Comparison of ENCODE assay signal across 7 mouse cellular contexts in the genomic region with DNA sequence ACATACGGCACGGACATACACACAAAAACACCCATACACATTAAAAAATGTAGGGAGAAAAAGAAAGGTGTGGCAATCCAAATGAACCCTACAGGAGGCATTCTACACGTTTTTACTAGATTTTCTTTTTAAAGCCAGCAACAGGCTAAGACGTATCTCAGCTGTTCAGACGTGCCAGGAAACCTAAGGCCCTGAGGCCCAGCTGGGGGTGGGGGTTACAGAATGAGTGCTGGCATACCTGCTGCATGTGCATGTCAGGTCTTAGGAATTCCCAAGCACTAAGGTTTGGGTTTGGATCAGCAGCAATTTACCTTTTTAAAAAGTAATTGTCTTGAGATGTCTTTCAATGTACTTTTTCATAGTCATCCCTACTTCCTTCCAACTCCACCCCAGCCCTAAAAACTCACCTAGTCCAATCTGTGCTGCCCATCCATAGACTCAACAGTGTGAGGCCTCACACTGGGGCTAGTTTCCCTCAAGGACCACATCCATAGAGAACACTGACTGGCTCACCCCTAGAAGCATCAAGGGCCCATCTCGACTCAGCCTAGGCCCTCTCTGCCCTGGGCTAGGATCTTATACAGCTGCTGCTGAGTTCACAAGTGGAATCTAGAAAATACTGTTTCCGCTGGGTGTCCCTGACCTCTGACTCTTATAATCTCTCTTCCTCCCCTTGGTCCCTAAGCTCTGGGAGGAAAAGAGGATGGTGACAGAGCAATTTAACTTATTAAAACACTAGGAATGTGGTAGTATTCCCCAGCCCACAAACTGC. TPM values are rescaled to one million over a fixed set of nuclear protein-coding genes. Genes with fewer than 3 reads are reported as not detected.
DNase-seq lines count a peak whose midpoint lies in the region; ATAC-seq and TF ChIP-seq lines count a peak whose summit lies in the region.

No protein-coding gene starts in this region.

- TF ChIP-seq POLR2A in limb, embryonic 14.5 days (IDR thresholded peaks at IDR 0.05; ENCODE audit: borderline replicate concordance, extremely low read depth, insufficient read depth, insufficient read length), result no peak

- H3K27ac ChIP-seq in lung, embryonic 14.5 days (ENCODE audit: low read depth), result no peak overlapping the region
- no peak overlapping the region for H3K27ac ChIP-seq in forebrain, embryonic 13.5 days
- H3K27ac ChIP-seq in limb, embryonic 14.5 days (replicated peaks; ENCODE audit: low read depth, low read length), result no peak overlapping the region
- peak overlapping the region; percentile 65 for H3K27ac ChIP-seq in stomach, embryonic 15.5 days

- no peaks in the 10 kb centered on the region for H3K9me3 ChIP-seq in lung, embryonic 14.5 days (ENCODE audit: low read depth, low read length)
- no peaks in the 10 kb centered on the region for H3K9me3 ChIP-seq in forebrain, embryonic 13.5 days (replicated peaks)
- no peaks in the 10 kb centered on the region for H3K9me3 ChIP-seq in limb, embryonic 14.5 days (ENCODE audit: control insufficient read depth, low read length)
- H3K9me3 ChIP-seq in stomach, embryonic 15.5 days, result no peaks in the 10 kb centered on the region

- H3K27me3 ChIP-seq in lung, embryonic 14.5 days (ENCODE audit: insufficient read depth, low read length), result no peaks in the 10 kb centered on the region
- H3K27me3 ChIP-seq in forebrain, embryonic 13.5 days, result no peaks in the 10 kb centered on the region
- H3K27me3 ChIP-seq in limb, embryonic 14.5 days (ENCODE audit: control insufficient read depth, insufficient read depth, low read length), result no peaks in the 10 kb centered on the region
- H3K27me3 ChIP-seq in stomach, embryonic 15.5 days (replicated peaks), result no peaks in the 10 kb centered on the region

- peak overlapping the region; percentile 99 for H3K4me3 ChIP-seq in lung, embryonic 14.5 days (ENCODE audit: low read depth, low read length)
- peak overlapping the region; percentile 99 for H3K4me3 ChIP-seq in forebrain, embryonic 13.5 days
- H3K4me3 ChIP-seq in limb, embryonic 14.5 days (replicated peaks; ENCODE audit: low read length), result peak overlapping the region; percentile 99
- H3K4me3 ChIP-seq in stomach, embryonic 15.5 days (replicated peaks), result peak overlapping the region; percentile 75

- no peak for DNase-seq in lung, embryonic 14.5 days
- no peak for DNase-seq in lung, adult 18-20 months
- no peak for DNase-seq in limb, embryonic 14.5 days (ENCODE audit: low spot score)
- no peak for DNase-seq in cerebellum, adult 9-10 months
- no peak for DNase-seq in layer of hippocampus, postnatal 10 days (ENCODE audit: low spot score in 2 of 2)

- peak overlapping the region; percentile 91 for H3K4me2 ChIP-seq in lung, embryonic 14.5 days
- H3K4me2 ChIP-seq in forebrain, embryonic 13.5 days, result peak overlapping the region; percentile 93
- peak overlapping the region; percentile 75 for H3K4me2 ChIP-seq in limb, embryonic 14.5 days (replicated peaks; ENCODE audit: low read depth, low read length, severe bottlenecking)
- H3K4me2 ChIP-seq in stomach, embryonic 15.5 days, result peak overlapping the region; percentile 84

- TF ChIP-seq CTCF in lung, embryonic 14.5 days (IDR thresholded peaks at IDR 0.05; ENCODE audit: low read depth), result no peak

- 40% methylated on average over 7 of the region's 7 CpGs for WGBS in lung, embryonic 14.5 days
- 79% methylated on average over 7 of the region's 7 CpGs for WGBS in forebrain, embryonic 13.5 days
- WGBS in limb, embryonic 14.5 days, result 40% methylated on average over 7 of the region's 7 CpGs
- 37% methylated on average over 7 of the region's 7 CpGs for WGBS in stomach, embryonic 15.5 days

- H3K9ac ChIP-seq in lung, embryonic 14.5 days, result peak overlapping the region; percentile 99
- H3K9ac ChIP-seq in forebrain, embryonic 13.5 days, result peak overlapping the region; percentile 99
- H3K9ac ChIP-seq in limb, embryonic 14.5 days (ENCODE audit: low read depth, low read length, severe bottlenecking), result peak overlapping the region; percentile 100
- peak overlapping the region; percentile 35; the same call in 1 of the 2 replicates for H3K9ac ChIP-seq in stomach, embryonic 15.5 days

- no peak for ATAC-seq in lung, embryonic 14.5 days (ENCODE audit: insufficient read depth)
- no peak for ATAC-seq in forebrain, embryonic 13.5 days
- no peak for ATAC-seq in limb, embryonic 14.5 days (ENCODE audit: low FRiP score, low read depth)
- no peak for ATAC-seq in stomach, embryonic 15.5 days (ENCODE audit: insufficient read depth, low FRiP score, low read depth)

- peaks cover 21% of the 10 kb centered on the region for H3K4me1 ChIP-seq in lung, embryonic 14.5 days (ENCODE audit: insufficient read depth)
- peaks cover 28% of the 10 kb centered on the region for H3K4me1 ChIP-seq in forebrain, embryonic 13.5 days
- peaks cover 19% of the 10 kb centered on the region for H3K4me1 ChIP-seq in limb, embryonic 14.5 days (ENCODE audit: control insufficient read depth, insufficient read depth, low read length)
- H3K4me1 ChIP-seq in stomach, embryonic 15.5 days, result peaks cover 22% of the 10 kb centered on the region

- H3K36me3 ChIP-seq in lung, embryonic 14.5 days (ENCODE audit: insufficient read depth), result no peaks in the 10 kb centered on the region; the same call in 1 of the 2 replicates
- peaks cover 11% of the 10 kb centered on the region; the same call in 1 of the 2 replicates for H3K36me3 ChIP-seq in forebrain, embryonic 13.5 days (ENCODE audit: poor library complexity, severe bottlenecking)
- H3K36me3 ChIP-seq in limb, embryonic 14.5 days (ENCODE audit: control insufficient read depth, insufficient read depth, low read length), result no peaks in the 10 kb centered on the region
- no peaks in the 10 kb centered on the region for H3K36me3 ChIP-seq in stomach, embryonic 15.5 days

RNA-seq across cellular contexts. Expression of a gene that starts 2.2 kb away (rescaled TPM):
- polyA plus RNA-seq in lung, embryonic 14.5 days (2014; fragmentation: Nextera tagmentation; extraction: Ambion mirVana), result 588 and 606 TPM in 2 replicates
- 322 and 336 TPM in 2 replicates for polyA plus RNA-seq in forebrain, embryonic 13.5 days (2015; fragmentation: Nextera tagmentation; extraction: Ambion mirVana)
- polyA plus RNA-seq in limb, embryonic 14.5 days (2012; rRNA removed), result 461 and 513 TPM in 2 replicates
- 535 and 556 TPM in 2 replicates for polyA plus RNA-seq in limb, embryonic 14.5 days (2014; fragmentation: Nextera tagmentation; extraction: Ambion mirVana)
- 425 and 464 TPM in 2 replicates for polyA plus RNA-seq in stomach, embryonic 15.5 days (2015; fragmentation: Nextera tagmentation; extraction: Ambion mirVana)
- total RNA-seq in layer of hippocampus, postnatal 10 days (2021), result 100 to 1,000 TPM; 444 to 449 TPM

Comparison
In these comparisons a context has a peak if more than half of its experiments do, and no peak if none do; other contexts are left out.
1. H3K9ac ChIP-seq: peak in every context shown above with its lines; median percentile 100 in limb, embryonic 14.5 days; 99 in lung, embryonic 14.5 days; 99 in forebrain, embryonic 13.5 days; 35 in stomach, embryonic 15.5 days.